Mouse (Mus musculus): ENCODE results near the gene Ggn.
"Not testable (repeated sequence)": the region's sequence is repeated elsewhere in the genome, so short reads cannot be mapped to it uniquely, and the experiment has no call there.

Gene Ggn

GRCm38 (mm10) chr7:29212775-29213560 lies 43.0 kb downstream of the Ggn start:
- not testable (repeated sequence) for DNase-seq (ENCODE audit: low spot score)

GRCm38 (mm10) chr7:29213675-29214082 lies 43.7 kb downstream of the Ggn start, which contains the start of gene Catsperg1:
Gene Catsperg1 (minus strand): TSS chr7:29214035.
- no peak for DNase-seq (ENCODE audit: low spot score)

GRCm38 (mm10) chr7:29214236-29214635 lies 44.2 kb downstream of the Ggn start:
- no peak for DNase-seq (ENCODE audit: low spot score)

- DNase-seq (ENCODE audit: low spot score): no peak
Observed at GRCm38 (mm10) chr7:29214846-29215245, 44.8 kb downstream of the Ggn start.
